Mouse (Mus musculus): ENCODE measurements around the gene Tvp23b. TPM values are rescaled to one million over a fixed set of nuclear protein-coding genes. Genes with fewer than 3 reads are reported as not detected.

Tvp23b gene
- polyA plus RNA-seq, 1 experiment from 2014 or later, result 52.7 TPM

GRCm38 (mm10) chr11:62919946-62920742, 40.9 kb downstream of the Tvp23b start:
- Histone ChIP-seq H3K27ac (replicated peaks; ENCODE audit: low read depth, low read length) (no peak overlapping the region), H3K4me3 (ENCODE audit: low read depth, low read length) (no peak overlapping the region), H3K27me3 (ENCODE audit: control insufficient read depth, insufficient read depth, low read length) (no peaks in the 10 kb centered on the region), H3K36me3 (replicated peaks; ENCODE audit: control insufficient read depth, insufficient read depth, low read depth, low read length) (no peaks in the 10 kb centered on the region), H3K4me1 (ENCODE audit: control insufficient read depth, insufficient read depth, low read length) (no peaks in the 10 kb centered on the region), H3K4me2 (ENCODE audit: low read depth, low read length) (no peak overlapping the region), H3K9ac (replicated peaks; ENCODE audit: low read length) (no peak overlapping the region), H3K9me3 (replicated peaks; ENCODE audit: control insufficient read depth, low read length) (no peaks in the 10 kb centered on the region)
- 80% methylated on average over 6 of the region's 6 CpGs for WGBS
- ATAC-seq (replicated peaks; ENCODE audit: insufficient number of reproducible peaks, low FRiP score, low TSS enrichment, low read depth) (no peak), DNase-seq (ENCODE audit: low spot score) (peak; percentile 8)

GRCm38 (mm10) chr11:62920743-62921050, 41.4 kb downstream of the Tvp23b start:
- H3K9ac ChIP-seq (replicated peaks; ENCODE audit: low read length), result no peak overlapping the region
- no peak overlapping the region for H3K4me2 ChIP-seq (ENCODE audit: low read depth, low read length)
- H3K27me3 ChIP-seq (ENCODE audit: control insufficient read depth, insufficient read depth, low read length), result no peaks in the 10 kb centered on the region
- ATAC-seq (replicated peaks; ENCODE audit: insufficient number of reproducible peaks, low FRiP score, low TSS enrichment, low read depth) (no peak), DNase-seq (ENCODE audit: low spot score) (no peak)
- no peaks in the 10 kb centered on the region for H3K4me1 ChIP-seq (ENCODE audit: control insufficient read depth, insufficient read depth, low read length)
- H3K4me3 ChIP-seq (ENCODE audit: low read depth, low read length), result no peak overlapping the region
- no peaks in the 10 kb centered on the region for H3K9me3 ChIP-seq (replicated peaks; ENCODE audit: control insufficient read depth, low read length)
- H3K27ac ChIP-seq (replicated peaks; ENCODE audit: low read depth, low read length), result no peak overlapping the region
- WGBS, result 17% methylated on average over 6 of the region's 6 CpGs
- no peaks in the 10 kb centered on the region for H3K36me3 ChIP-seq (replicated peaks; ENCODE audit: control insufficient read depth, insufficient read depth, low read depth, low read length)

- H3K4me2 ChIP-seq (ENCODE audit: low read depth, low read length), result peak overlapping the region; percentile 36
- 14% methylated on average over 25 of the region's 25 CpGs for WGBS
- peak overlapping the region; percentile 36 for H3K9ac ChIP-seq (replicated peaks; ENCODE audit: low read length)
- peak overlapping the region; percentile 14 for H3K4me3 ChIP-seq (ENCODE audit: low read depth, low read length)
- H3K27ac ChIP-seq (replicated peaks; ENCODE audit: low read depth, low read length), result peak overlapping the region; percentile 77
- H3K9me3 ChIP-seq (replicated peaks; ENCODE audit: control insufficient read depth, low read length), result no peaks in the 10 kb centered on the region
- DNase-seq (ENCODE audit: low spot score) (peak; percentile 99), ATAC-seq (replicated peaks; ENCODE audit: insufficient number of reproducible peaks, low FRiP score, low TSS enrichment, low read depth) (peak; percentile 89)
- H3K36me3 ChIP-seq (replicated peaks; ENCODE audit: control insufficient read depth, insufficient read depth, low read depth, low read length), result no peaks in the 10 kb centered on the region
- H3K4me1 ChIP-seq (ENCODE audit: control insufficient read depth, insufficient read depth, low read length), result no peaks in the 10 kb centered on the region
- H3K27me3 ChIP-seq (ENCODE audit: control insufficient read depth, insufficient read depth, low read length), result no peaks in the 10 kb centered on the region
Measured at GRCm38 (mm10) chr11:62921052-62921977, 42.1 kb downstream of the Tvp23b start.

- Histone ChIP-seq H3K9me3 (replicated peaks; ENCODE audit: control insufficient read depth, low read length) (no peaks in the 10 kb centered on the region), H3K27me3 (ENCODE audit: control insufficient read depth, insufficient read depth, low read length) (no peaks in the 10 kb centered on the region), H3K36me3 (replicated peaks; ENCODE audit: control insufficient read depth, insufficient read depth, low read depth, low read length) (no peaks in the 10 kb centered on the region), H3K9ac (replicated peaks; ENCODE audit: low read length) (no peak overlapping the region), H3K4me3 (ENCODE audit: low read depth, low read length) (no peak overlapping the region), H3K4me2 (ENCODE audit: low read depth, low read length) (no peak overlapping the region), H3K27ac (replicated peaks; ENCODE audit: low read depth, low read length) (no peak overlapping the region), H3K4me1 (ENCODE audit: control insufficient read depth, insufficient read depth, low read length) (no peaks in the 10 kb centered on the region)
- DNase-seq (ENCODE audit: low spot score) (no peak), ATAC-seq (replicated peaks; ENCODE audit: insufficient number of reproducible peaks, low FRiP score, low TSS enrichment, low read depth) (no peak)
- WGBS, result 91% methylated on average over 6 of the region's 6 CpGs
Measured at GRCm38 (mm10) chr11:62924091-62924761, 45.0 kb downstream of the Tvp23b start.

- H3K4me3 ChIP-seq (ENCODE audit: low read depth, low read length), result no peak overlapping the region
- H3K4me1 ChIP-seq (ENCODE audit: control insufficient read depth, insufficient read depth, low read length), result no peaks in the 10 kb centered on the region
- no peaks in the 10 kb centered on the region for H3K36me3 ChIP-seq (replicated peaks; ENCODE audit: control insufficient read depth, insufficient read depth, low read depth, low read length)
- no peak for DNase-seq (ENCODE audit: low spot score)
- no peaks in the 10 kb centered on the region for H3K9me3 ChIP-seq (replicated peaks; ENCODE audit: control insufficient read depth, low read length)
- H3K27me3 ChIP-seq (ENCODE audit: control insufficient read depth, insufficient read depth, low read length), result no peaks in the 10 kb centered on the region
- 61% methylated on average over 3 of the region's 3 CpGs for WGBS
- no peak for ATAC-seq (replicated peaks; ENCODE audit: insufficient number of reproducible peaks, low FRiP score, low TSS enrichment, low read depth)
- H3K9ac ChIP-seq (replicated peaks; ENCODE audit: low read length), result no peak overlapping the region
- H3K4me2 ChIP-seq (ENCODE audit: low read depth, low read length), result no peak overlapping the region
- no peak overlapping the region for H3K27ac ChIP-seq (replicated peaks; ENCODE audit: low read depth, low read length)
Measured at GRCm38 (mm10) chr11:62929799-62930198, 50.5 kb downstream of the Tvp23b start.

- no peak overlapping the region for H3K4me3 ChIP-seq (ENCODE audit: low read depth, low read length)
- no peak for ATAC-seq (replicated peaks; ENCODE audit: insufficient number of reproducible peaks, low FRiP score, low TSS enrichment, low read depth)
- DNase-seq (ENCODE audit: low spot score), result no peak
- H3K27me3 ChIP-seq (ENCODE audit: control insufficient read depth, insufficient read depth, low read length), result no peaks in the 10 kb centered on the region
- no peak overlapping the region for H3K27ac ChIP-seq (replicated peaks; ENCODE audit: low read depth, low read length)
- WGBS, result 88% methylated on average over 4 of the region's 4 CpGs
- no peaks in the 10 kb centered on the region for H3K4me1 ChIP-seq (ENCODE audit: control insufficient read depth, insufficient read depth, low read length)
- H3K9me3 ChIP-seq (replicated peaks; ENCODE audit: control insufficient read depth, low read length), result no peaks in the 10 kb centered on the region
- H3K4me2 ChIP-seq (ENCODE audit: low read depth, low read length), result no peak overlapping the region
- no peaks in the 10 kb centered on the region for H3K36me3 ChIP-seq (replicated peaks; ENCODE audit: control insufficient read depth, insufficient read depth, low read depth, low read length)
- no peak overlapping the region for H3K9ac ChIP-seq (replicated peaks; ENCODE audit: low read length)
Measured at GRCm38 (mm10) chr11:62930574-62930973, 51.3 kb downstream of the Tvp23b start.

- H3K4me3 ChIP-seq (ENCODE audit: low read depth, low read length), result no peak overlapping the region
Measured at GRCm38 (mm10) chr11:62931141-62931540, 51.9 kb downstream of the Tvp23b start.

More at GRCm38 (mm10) chr11:62931141-62931540, 51.9 kb downstream of the Tvp23b start:
- Histone ChIP-seq H3K9me3 (replicated peaks; ENCODE audit: control insufficient read depth, low read length) (no peaks in the 10 kb centered on the region), H3K4me1 (ENCODE audit: control insufficient read depth, insufficient read depth, low read length) (no peaks in the 10 kb centered on the region), H3K36me3 (replicated peaks; ENCODE audit: control insufficient read depth, insufficient read depth, low read depth, low read length) (no peaks in the 10 kb centered on the region), H3K27ac (replicated peaks; ENCODE audit: low read depth, low read length) (no peak overlapping the region), H3K27me3 (ENCODE audit: control insufficient read depth, insufficient read depth, low read length) (no peaks in the 10 kb centered on the region), H3K9ac (replicated peaks; ENCODE audit: low read length) (no peak overlapping the region), H3K4me2 (ENCODE audit: low read depth, low read length) (no peak overlapping the region)
- DNase-seq (ENCODE audit: low spot score) (no peak), ATAC-seq (replicated peaks; ENCODE audit: insufficient number of reproducible peaks, low FRiP score, low TSS enrichment, low read depth) (no peak)
- 85% methylated on average over 5 of the region's 5 CpGs for WGBS

Data from embryonic facial prominence, embryonic 11.5 days (tissue).